Mouse (Mus musculus) hindlimb bud, embryonic 11.5 days (tissue): ENCODE measurements around the gene Wnt5a.

ENCODE experiments used
- DNase-seq: peaks from one replicate; pipeline ENCODE4 v3.0.0-alpha.2; 2012; ENCODE audit warnings: low read depth, low spot score; ENCODE audit errors: extremely low spot score

Wnt5a gene

GRCm38 (mm10) chr14:28561861-28562260 is 57.3 kb downstream of the Wnt5a start:
- no peak for DNase-seq
